Mouse (Mus musculus) gastrocnemius, postnatal 10 days (tissue): ENCODE measurements at regions not wholly inside any gene's neighbourhood (a gene's known extent, or its start where the extent isn't known, plus 50 kb on each side); places are given as distances from the start of the nearest gene placed in this dataset.

ENCODE experiments used
- DNase-seq: peaks from one replicate; pipeline ENCODE4 v3.0.0; 2021; ENCODE audit warnings: mixed read lengths

DNA sequence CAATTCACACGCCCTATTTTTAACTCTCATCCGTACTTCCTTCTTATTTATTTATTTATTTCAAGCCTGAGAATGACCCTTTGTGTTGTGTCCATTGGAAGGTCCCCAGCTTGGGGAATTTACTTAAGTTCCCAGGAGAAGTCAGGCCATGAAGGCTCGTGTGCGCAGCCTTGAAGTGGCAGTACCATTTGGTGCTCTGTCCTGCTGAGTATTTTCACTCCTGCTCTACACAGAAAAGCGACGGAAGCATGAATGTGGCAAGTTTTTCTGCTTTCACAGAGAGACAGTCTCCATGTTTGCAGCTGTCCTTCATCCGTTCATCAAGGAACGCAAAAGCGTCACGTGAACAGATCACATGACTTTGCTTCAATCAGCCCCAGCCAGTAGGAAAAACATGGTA is 610.2 kb upstream of the Clint1 start:
- no peak for DNase-seq

DNA sequence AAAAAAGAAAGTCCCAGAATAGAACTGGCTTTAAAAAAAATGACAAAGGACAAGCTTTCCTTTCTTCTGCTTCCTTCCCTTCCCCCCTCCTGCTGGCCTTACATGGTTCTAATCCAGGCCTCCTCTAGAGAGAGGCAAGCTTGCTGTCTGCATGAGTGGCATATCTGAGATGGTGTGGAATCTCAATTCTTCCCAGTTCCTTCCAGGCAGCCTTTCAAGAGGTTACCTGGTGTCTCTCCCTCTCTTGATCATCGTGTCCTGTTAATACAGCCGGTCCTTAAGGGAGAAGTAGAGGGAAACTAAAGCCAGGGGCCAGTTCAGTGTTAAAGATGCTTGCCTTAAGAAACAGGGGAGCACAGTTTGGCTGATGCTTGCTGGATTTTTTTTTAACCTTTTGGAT is 607.1 kb upstream of the Clint1 start:
- DNase-seq = no peak

- no peak for DNase-seq
These were observed 595.8 kb upstream of the Clint1 start for GRCm38 (mm10) chr11:45256019-45256418.

- no peak for DNase-seq
These were observed 589.7 kb upstream of the Clint1 start for GRCm38 (mm10) chr11:45262198-45262597.

- no peak for DNase-seq
These were observed 587.9 kb upstream of the Clint1 start for GRCm38 (mm10) chr11:45264001-45264400.

GRCm38 (mm10) chr11:45265171-45265988 is 586.5 kb upstream of the Clint1 start:
- DNase-seq = peak; percentile 23

DNA sequence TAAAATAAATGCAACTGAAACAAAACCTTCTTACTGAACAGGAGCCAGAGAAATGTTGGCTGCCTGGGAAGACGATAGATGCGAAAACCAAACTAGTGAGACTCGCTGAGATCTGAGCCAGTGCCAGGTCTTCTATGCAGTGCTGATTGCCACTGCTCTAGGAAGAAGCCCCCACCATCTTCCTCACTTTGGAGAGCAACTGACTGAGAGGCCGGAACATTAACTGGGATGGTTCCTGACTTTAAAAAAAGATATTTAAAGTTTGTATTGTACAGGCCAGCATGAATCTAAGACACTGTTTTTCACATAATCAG is 585.9 kb upstream of the Clint1 start:
- peak; percentile 17 for DNase-seq

- DNase-seq = no peak
These were observed 582.6 kb upstream of the Clint1 start for GRCm38 (mm10) chr11:45269215-45269614.

GRCm38 (mm10) chr11:45271206-45271605 is 580.6 kb upstream of the Clint1 start:
- no peak for DNase-seq

DNA sequence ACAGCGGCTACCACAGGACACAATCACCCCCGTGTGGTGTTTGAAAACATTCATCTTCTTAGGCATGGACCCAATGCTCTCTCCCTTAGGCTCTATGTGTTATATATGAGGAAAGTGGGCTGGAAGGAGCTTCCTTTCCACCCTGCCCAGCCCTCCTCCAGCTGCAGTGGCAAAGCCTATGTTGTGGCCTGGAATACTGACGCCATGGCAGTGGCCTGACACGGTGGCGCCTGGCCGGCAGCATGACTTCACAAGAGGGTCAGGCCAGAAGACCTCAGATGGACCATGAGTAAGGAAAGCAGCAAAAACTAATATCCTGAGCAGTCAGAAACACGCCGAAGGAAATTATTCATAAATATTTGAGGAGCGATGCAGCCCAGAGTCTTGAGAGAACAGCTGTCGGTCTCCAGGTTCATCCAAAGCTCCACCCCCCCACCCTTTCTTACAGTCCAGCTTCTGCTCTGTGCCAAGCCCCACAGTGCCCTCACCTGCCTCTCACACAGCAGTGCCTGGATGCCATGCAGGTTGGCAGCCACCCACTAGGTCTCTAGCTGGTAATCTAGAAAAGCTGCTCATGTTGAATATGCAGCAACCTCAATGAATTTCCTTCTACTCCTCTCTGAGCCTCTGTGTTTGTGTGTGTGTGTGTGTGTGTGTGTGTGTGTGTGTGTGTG is 577.3 kb upstream of the Clint1 start:
- peak; percentile 23 for DNase-seq

GRCm38 (mm10) chr11:45275170-45275569 is 576.7 kb upstream of the Clint1 start:
- no peak for DNase-seq

DNA sequence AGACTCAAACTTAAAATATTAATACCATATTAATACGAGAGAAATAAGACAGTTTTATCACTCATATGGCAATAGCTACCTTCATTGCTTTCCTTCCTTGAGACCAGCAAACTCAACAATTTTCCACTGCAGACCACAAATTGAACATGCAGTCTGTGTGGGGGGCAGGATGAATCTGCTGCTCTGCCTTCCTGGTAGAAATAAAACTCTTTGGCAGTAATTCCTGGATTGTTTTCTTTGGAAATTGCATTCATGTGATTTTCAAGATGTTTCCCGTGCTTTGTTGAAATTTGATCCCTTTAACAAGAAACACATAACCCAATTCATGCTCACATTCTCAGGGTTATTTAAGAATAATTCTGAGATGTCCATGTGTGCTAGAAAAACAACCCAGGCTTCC is 555.1 kb upstream of the Clint1 start:
- DNase-seq = no peak

- no peak for DNase-seq
These were observed 539.9 kb upstream of the Clint1 start for GRCm38 (mm10) chr11:45311934-45312333.

- DNase-seq = no peak
These were observed 528.1 kb upstream of the Clint1 start for GRCm38 (mm10) chr11:45323766-45324165.

- DNase-seq = no peak
These were observed 521.5 kb upstream of the Clint1 start for GRCm38 (mm10) chr11:45330319-45330718.

- no peak for DNase-seq
These were observed 518.1 kb upstream of the Clint1 start for GRCm38 (mm10) chr11:45333756-45334155.

DNA sequence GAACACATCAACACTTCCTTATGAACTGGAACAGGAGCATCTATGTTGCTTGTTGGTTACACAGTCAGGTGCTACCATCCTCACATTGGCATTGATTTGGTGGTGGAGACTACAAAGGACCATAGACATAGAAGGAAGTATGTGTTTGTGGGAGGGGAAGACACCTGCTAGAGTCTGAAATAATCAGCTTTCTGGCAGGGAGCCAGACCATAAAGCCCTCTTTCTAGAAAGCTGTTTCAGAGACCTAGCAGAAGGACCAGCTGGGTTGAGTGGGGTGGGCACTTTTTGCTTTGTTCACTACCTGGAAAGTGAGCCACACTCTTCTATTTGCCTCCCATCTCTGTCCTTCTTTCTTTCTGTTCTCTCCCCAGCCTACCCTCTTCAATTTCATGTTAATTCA is 502.5 kb upstream of the Clint1 start:
- DNase-seq = no peak

- no peak for DNase-seq
These were observed 486.5 kb upstream of the Clint1 start for GRCm38 (mm10) chr11:45365343-45365742.

DNA sequence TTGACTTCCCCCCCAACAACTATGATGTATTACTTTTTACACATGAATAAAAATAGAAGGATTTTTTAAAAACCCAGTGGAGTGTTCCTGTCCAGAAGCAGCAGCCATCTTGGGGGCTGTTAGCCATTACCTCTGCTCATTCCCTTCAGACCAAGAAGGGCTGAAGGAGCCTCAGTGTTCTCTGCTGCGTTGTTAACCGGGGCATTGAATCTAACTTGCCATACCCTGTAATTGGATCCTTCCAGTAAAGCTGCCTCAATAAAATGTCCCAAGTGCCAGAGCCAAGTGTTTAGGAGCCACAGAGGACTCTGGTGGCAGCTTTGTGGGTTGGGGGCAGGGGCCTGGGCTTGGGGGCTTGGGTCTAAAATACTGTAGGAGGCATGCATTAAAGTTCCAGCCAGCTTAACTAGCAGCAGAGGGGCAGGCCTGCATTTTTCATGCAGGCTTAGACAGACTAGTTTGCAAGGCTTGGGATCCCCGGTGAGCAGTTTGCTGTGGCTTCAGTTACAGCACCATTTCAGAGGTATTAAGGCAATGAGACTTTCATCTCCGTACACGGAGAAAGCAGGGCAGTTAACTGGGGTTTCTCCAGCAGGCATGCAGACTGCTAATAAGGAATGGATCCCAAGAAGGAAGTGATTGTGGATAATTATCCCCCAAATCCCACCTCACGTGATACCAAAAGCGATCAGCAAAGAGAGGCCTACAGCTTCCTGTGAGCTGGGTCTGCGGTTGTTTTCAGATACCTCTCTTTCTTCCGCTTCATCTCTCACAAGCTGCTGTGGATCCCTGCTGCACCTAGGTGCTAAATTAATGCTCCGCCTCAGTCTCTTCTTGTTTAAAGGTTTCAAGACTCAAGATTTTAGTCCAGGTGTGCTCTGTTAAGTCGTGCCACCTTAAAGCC is 462.4 kb upstream of the Clint1 start:
- no peak for DNase-seq

GRCm38 (mm10) chr11:45396009-45396408 is 455.8 kb upstream of the Clint1 start:
- DNase-seq = no peak

DNA sequence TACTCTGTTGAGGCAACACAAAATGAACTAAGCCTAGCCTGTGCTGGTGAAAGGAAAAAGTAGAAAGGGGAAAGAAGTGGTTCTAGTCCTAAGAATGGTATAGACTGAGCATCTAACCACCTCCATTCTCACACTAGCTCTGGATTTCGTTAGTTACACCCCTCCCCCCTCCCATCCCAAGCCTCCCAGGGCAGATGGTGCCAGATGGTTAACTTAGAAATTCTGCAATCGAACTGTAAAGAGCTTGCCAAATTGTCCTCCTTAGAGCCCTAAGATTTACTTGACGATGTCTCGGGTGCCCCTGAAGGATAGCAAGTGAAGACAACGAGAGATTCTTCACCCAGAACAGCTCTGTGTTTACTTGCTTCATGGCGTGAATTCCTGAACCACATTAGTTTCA is 453.7 kb upstream of the Clint1 start:
- no peak for DNase-seq

- DNase-seq = no peak
These were observed 447.3 kb upstream of the Clint1 start for GRCm38 (mm10) chr11:45404377-45405029.
